Mouse (Mus musculus): ENCODE measurements around the gene Inpp5d.
A peak's percentile ranks its signal among the peaks of the same experiment; 100 is the strongest.

Inpp5d gene

GRCm38 (mm10) chr1:87709020-87709419 is 88.9 kb downstream of the Inpp5d start:
- DNase-seq (ENCODE audit: low read depth) = no peak

- no peak for DNase-seq (ENCODE audit: low read depth)
These were observed 89.7 kb downstream of the Inpp5d start for GRCm38 (mm10) chr1:87709661-87710270.

DNA sequence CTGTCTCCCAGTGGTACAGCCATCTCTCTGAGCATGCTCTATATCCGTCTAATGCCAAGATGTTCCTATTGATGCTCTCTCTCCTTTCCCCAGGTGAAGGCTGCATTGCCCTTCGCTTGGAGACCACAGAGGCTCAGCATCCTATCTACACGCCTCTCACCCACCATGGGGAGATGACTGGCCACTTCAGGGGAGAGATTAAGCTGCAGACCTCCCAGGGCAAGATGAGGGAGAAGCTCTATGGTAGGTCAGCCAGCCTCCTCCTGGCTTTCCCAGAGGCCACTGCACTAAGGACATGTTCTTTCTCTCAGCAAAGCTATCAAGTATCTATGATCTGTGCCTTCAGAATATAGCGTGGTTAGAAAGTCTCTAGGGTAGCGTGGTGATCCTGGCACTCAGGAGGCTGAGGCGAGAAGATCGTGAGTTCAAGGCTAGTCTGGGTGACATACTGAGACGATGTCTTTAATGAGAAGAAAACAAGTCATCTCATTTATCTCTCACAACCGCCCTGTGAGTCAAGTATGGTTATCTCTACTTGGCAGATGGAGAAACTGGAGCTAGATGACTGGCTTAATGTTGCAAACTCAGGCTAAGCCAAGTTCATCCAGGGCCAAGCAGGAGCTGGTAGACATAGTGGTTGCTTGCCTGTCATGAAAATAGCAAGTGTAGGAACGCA is 92.0 kb downstream of the Inpp5d start:
- DNase-seq (ENCODE audit: low read depth) = no peak

- no peak for DNase-seq (ENCODE audit: low read depth)
These were observed 92.5 kb downstream of the Inpp5d start for GRCm38 (mm10) chr1:87712614-87712971.

DNA sequence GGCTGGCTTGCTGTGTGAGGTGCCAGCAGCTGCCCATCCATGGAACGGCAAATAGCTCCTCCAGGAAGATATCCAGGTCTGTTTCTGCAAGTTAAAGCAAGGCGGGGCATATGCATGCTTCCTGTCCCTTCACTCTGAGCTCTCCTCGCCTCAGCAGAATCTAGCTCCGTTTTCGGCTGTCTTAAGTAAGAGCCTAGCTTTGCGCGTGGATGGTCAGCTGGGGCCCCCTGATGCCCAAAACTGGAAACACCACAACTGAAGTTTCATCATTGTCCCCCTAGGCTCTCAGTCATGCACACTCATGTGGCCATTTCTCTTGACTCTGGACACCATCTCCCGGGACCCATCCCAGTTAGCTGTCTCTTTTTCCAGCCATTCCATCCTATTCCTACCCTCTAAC is 101.3 kb downstream of the Inpp5d start:
- no peak for DNase-seq (ENCODE audit: low read depth)

DNA sequence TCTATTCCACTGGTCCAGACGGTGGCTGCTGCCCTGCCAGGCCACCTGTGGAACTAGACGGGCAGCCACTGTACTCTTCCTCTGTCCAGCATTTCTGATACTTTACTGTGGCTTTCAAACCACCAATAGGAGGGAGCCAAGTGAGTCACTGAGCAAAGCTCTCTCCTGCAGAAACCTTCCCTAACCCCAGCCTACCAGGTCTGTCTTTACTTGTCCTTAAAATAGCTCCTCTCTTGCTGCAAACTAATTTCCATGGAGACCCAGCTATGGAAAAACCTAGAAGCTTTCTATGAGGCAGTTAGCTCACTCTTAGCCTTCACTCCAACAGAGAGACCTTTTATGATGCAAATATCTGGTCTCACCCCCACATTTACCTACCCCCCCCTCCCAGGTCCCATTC is 102.0 kb downstream of the Inpp5d start:
- no peak for DNase-seq (ENCODE audit: low read depth)

- DNase-seq (ENCODE audit: low read depth) = peak; percentile 21
These were observed 103.2 kb downstream of the Inpp5d start for GRCm38 (mm10) chr1:87723351-87723750.

- DNase-seq (ENCODE audit: low read depth) = no peak
These were observed 109.0 kb downstream of the Inpp5d start for GRCm38 (mm10) chr1:87729070-87729469.

DNA sequence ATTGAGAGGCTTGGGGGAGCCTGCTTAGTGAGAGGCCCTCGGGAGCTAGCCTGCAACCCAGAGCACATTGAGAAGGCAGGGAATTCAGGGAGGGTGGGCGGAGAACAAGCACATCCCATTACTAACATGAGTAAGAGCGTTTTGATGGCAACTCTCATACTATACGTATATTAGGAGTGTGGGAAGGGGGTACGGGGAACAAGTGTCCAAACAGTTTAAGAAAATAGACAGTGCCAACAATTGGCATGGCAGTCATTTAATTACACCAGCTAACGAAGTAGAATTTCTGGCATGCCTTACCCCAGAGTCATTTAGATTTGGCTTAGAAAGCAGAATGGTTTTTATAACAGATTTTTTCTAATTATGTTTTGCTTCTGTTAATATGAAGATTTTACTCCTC is 109.7 kb downstream of the Inpp5d start:
- no peak for DNase-seq (ENCODE audit: low read depth)

DNA sequence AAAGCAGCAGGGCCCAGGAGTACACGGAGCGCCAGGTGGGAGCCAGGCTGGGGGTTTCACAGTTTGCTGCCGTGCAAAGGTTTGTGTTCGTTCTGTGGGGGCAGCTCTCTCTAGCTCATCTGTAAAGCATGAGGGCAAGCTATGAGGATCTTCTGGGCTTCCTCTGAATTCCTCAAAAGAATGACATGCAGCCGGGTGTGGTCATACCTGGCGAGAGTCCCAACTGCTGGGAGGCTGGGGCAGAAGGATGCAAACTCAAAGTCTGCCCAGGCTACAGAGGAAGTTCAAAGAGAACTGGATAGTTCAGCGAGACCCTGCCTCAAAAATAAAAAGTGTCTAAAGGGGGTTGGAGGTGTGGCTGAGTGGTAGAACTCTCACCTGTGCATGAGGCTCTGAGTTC is 110.2 kb downstream of the Inpp5d start:
- DNase-seq (ENCODE audit: low read depth) = no peak

DNA sequence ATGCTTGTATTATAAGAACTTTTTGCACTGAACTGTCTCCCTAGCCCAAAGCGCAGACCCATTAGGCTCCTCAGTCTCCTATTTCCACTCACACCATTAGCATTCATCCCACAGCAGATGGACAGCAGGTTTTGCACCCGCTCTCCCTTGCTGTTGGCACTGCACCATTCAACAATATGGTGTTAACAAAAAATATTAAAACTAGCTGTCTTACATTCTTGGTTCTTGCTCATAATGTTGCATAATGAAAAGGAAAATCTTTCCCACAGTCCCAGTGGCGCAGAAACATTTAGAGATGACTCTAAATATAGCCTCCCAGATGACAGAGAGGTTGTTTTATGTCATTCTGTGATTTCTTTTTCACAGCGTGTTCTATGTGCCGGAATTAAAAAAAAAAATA is 113.1 kb downstream of the Inpp5d start:
- no peak for DNase-seq (ENCODE audit: low read depth)

DNA sequence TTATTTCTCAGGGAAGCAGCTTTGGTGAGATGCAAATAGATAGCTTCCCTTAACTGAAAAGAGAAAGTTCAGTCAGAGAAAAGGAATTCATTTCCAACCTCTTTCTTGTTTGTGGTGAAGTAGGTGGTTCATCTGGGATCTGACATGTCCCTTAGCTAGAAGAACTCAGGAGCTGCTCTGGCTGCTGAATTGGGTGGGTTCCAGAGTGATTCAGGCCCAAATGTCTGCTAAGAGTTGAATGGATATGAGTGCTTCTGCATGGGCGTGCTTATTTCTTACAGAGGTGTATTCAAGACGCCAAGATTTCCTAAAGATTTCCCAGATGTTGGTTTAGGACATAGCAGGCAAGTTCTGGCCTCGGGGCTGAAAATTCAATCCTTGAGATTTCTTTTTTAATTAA is 114.0 kb downstream of the Inpp5d start:
- DNase-seq (ENCODE audit: low read depth) = no peak

DNA sequence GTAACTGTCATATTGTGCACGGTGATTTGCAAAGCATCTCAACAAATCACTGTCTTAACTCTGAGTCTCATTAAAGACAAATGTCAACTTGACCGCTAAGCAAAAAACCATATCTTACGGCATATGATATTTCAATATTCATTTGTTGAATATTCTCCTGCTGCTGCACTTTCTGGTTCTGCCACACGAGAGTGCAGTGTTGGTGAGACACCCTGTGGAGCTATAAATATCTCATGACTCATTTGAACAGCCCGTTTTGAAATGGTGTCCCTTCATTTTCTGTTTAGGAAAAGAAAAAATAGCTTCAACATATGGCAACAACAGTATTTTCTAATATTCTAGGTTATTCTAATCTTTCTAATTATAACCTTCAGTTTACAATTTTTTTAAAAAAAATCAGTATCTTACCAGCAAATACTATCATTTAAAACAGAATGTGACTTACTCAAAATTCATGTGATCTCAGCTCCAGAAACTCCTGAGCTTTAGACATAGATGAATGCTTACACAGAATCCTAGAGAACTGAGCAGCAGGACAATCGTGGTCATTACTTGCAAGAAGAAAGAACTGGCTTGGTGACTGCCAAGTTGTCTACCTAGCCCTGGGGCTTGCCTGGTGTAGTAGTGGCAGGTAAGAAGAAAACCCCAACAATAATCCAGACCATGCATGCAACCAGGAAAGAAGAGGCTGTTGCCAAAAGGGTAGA is 120.6 kb downstream of the Inpp5d start:
- no peak for DNase-seq (ENCODE audit: low read depth)

DNA sequence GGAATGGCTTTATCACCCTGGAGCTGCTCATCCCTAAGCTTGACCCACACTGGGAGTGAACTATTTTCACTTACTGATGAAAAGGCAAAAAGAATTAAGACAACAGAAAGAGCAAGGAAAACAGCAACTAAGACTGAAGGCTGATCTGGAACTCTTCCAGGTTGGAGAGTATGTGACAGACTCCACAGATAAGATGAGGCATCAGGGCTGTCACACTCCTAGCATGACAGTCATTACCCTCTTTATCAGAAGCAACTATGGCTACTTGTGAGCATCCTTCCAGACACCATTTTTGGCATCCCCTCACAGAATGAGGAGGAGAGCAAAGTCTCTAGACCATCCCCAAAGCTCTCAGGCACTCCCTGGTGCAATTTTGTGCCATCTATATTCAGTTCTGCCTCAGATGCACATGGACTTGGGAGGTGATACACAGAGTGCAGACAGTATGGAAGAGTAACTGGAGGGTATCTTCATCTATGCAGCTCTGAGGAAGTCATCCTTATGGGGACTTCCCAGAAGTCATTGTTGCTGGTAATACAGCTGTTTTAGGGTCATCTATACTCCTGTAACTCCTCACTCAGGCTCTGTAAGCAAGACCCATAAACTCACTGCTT is 129.4 kb downstream of the Inpp5d start:
- DNase-seq (ENCODE audit: low read depth) = no peak

- DNase-seq (ENCODE audit: low read depth) = peak; percentile 98
These were observed 135.7 kb downstream of the Inpp5d start, which contains the start of gene Atg16l1 for GRCm38 (mm10) chr1:87755641-87756470. Gene Atg16l1, plus strand, starts transcription at chr1:87755870.

GRCm38 (mm10) chr1:87763821-87764220 is 143.7 kb downstream of the Inpp5d start:
- no peak for DNase-seq (ENCODE audit: low read depth)

DNA sequence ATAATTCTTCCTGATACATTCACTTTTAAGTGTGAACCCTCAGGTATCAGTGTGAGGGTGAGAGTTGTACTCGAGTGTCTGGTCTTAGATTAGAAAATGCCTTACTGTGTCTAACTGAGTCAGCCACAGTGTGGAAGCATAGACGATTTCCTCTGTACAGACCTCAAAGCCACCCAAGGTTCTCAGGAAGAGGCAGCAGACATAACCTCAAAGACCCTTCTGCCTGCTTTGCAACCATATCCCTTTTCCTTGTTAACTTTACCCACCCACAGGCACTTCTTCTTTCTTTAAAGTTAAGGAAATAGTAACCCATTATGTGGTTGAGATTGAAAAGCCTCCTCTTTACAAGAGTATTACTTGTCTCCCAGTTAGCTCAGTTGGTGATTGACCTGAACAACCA is 145.6 kb downstream of the Inpp5d start:
- no peak for DNase-seq (ENCODE audit: low read depth)

GRCm38 (mm10) chr1:87766233-87766632 is 146.1 kb downstream of the Inpp5d start:
- DNase-seq (ENCODE audit: low read depth) = peak; percentile 74

- DNase-seq (ENCODE audit: low read depth) = no peak
These were observed 149.2 kb downstream of the Inpp5d start for GRCm38 (mm10) chr1:87769263-87769662.
